Mouse (Mus musculus) liver, adult (tissue): ENCODE measurements around the gene Gstt4.

ENCODE experiments used
- GATA4 ChIP-seq: IDR thresholded peaks from 2 replicates; pipeline ENCODE4 v1.6.1; 2014; ENCODE audit warnings: mild to moderate bottlenecking, low read length; ENCODE audit not compliant: insufficient replicate concordance

Gene Gstt4

DNA sequence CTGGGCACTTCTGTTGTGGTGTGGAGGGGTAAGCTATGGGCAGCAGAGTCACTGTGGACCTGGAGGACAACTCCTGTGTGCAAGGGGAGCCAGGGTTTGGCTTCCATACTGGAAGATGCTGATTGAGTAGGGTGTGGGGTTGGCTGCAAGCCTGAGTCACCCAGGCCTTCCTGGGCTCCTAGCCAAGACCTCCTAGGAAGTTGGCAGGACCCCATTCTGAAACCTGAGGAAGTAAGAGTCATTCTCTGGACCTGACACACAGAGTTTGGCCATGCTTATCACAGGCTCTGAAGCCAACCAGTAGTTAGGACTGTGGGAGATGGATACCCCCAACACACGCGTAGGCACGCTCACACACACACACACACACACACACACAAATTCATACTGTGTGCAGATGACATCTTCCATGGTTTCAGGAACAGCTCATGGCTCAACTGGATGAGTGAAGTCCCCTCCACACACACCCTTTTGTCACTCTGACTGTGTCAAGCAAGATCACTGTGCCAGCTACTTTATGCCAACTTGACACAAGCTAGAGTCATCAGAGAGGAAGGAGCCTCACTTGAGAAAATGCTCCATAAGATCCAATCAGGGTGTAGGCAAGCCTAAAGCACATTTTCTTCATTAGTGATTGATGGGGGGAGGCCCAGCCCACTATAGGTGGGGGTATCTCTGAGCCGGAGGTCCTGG lies 5.5 kb upstream of the Gstt4 start:
- no peak for TF ChIP-seq GATA4

DNA sequence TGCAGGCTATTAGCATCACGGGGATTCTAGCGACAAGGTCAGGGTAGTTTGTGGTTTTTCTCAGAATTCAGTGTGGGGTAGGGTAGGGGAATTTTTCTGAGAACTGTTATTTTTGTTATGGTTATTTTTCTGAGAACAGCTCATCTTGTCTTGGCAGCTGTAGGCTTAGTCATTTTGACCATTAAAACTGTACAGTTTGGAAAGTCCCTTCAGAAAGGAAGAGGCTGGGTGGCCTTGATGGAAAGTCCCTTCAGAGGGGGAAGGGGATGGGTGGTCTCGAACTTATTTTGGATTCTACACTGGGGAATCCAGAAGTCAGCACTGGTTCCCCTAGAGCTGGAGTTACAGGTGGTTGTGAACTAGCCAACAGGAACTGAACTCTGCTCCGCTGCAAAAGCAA lies 2.2 kb upstream of the Gstt4 start:
- TF ChIP-seq GATA4: no peak

DNA sequence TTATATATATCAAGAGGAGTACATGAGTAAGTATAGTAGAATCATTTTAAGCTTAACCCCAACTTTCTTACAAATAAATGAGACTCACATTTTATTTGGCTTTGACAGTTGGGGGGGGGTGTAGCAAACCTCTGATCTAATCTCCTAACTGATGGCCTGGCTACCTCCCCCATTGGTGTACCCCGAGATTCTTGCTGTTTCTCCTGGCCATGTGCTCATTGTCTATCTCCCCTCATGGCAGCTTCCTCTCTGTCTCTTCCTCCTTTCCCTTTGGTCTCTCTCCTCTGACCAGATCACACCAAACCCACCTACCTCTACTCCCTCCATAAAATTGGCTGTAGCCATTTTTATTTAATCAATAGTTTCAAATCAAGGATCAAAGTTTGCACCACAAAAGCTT lies 1.4 kb upstream of the Gstt4 start:
- no peak for TF ChIP-seq GATA4

DNA sequence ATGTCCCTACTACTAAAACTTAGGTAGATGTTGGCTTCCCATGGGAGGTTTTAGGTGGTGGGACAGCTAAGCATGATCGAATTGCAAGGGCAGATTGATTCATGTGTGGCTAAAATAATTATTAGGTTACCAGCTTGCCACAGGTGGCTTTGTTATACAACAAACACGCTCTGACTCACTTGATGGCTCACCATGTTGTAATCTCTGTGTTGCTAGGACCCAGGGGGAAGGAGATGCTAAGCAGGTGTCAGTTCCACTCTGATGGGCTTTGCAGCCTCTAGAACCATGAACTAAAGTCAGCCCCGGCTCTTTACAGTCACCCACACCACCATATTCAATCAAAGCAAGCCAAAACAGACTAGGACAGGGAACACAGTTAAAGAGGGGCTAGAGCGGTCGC lies 2.5 kb downstream of the Gstt4 start:
- TF ChIP-seq GATA4: no peak

DNA sequence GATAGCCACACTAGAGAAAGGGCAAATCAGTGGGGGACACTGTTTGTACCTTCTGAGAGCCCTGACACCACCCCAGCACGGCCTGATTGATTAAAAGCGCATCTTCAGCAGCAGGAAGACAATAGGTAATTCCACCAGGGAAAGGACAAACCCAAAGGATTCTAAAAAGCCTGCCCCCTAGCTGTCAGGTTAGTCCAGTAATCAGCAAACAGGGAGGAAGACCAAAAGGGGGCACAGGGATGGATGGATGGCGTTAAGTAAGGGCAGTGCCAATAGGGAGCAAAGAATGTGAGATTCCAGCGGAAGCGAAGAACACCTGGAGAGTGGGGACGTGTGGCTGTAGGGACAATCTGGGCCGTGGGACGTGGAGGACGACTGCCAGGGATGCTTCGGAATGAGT lies 3.7 kb downstream of the Gstt4 start:
- no peak for TF ChIP-seq GATA4

DNA sequence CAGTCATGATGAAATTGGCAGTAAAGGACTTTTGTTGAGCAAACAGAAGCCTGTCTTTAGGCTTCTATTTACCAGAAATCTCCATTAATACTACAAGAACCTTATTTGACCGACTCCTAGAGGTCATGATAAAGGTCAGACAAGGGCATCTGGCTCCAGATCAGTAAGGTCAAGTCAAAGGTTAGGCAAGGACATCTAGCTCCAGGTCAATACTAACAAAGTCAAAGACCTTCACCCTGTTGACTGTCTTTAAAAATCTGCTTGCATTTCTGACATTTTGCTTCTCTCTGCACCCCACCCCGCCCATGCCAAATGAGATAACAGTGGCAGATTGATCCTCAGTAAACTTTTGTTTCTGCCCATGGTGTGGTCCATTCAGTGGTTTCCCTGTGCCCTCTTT lies 18.1 kb downstream of the Gstt4 start:
- TF ChIP-seq GATA4: peak; percentile 79; the same call in 1 of the 2 replicates

DNA sequence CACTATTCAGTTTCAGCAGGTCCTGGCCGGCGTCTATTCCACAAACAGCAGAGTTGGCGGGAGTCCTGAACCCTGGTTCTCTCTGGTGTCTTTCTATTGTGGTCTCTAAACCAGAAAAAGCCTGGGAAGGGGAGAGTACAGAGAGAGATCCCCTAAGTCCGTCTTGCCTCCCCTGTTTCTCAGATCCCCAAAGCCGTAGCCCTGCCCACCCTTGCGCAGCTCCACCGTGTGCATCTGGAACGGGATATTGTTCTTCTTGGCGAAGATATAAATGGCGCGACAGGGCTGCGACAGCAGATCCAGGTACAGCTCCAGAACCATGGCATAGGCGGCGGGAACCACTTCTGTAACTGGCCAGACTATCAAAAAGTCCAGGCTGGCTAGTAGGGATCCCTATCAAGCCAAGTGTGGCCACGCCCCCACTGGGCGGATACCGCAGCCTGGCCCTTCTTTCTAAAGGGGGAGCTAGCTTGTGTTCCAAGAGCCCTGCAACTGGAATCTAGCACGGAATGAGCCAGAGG lies 24.1 kb downstream of the Gstt4 start, which contains the start of gene Gstt1:
Gstt1 (minus strand) TSS at position 409 of the 521 bp plus-strand sequence.
- TF ChIP-seq GATA4: no peak

DNA sequence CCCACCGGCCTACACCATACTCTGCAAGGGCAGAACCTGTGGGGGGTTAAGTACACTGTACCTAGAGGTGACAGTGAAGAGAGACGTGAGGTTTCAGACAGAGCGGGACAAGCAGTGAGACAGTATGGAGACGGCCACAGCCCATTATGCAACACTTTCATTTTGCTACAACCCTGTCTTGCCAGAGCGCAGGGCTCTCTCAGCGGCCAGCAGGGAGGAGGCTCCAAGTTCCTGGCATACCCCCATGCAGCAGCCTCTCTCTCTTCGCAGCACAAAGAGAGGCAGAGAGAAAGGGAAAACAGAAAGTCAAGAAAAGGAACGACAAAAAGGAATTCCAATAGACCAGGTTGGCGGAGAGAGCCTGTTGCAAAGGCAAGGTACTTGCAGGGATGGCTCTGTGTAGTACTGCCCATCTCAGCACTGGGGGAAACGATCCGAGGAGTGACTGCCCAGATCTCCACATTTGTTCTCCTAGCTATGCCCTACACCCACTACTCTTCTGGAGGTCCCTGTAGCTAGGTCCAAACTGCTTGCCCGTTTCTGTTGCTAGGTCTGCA lies 24.6 kb downstream of the Gstt4 start:
- no peak for TF ChIP-seq GATA4

DNA sequence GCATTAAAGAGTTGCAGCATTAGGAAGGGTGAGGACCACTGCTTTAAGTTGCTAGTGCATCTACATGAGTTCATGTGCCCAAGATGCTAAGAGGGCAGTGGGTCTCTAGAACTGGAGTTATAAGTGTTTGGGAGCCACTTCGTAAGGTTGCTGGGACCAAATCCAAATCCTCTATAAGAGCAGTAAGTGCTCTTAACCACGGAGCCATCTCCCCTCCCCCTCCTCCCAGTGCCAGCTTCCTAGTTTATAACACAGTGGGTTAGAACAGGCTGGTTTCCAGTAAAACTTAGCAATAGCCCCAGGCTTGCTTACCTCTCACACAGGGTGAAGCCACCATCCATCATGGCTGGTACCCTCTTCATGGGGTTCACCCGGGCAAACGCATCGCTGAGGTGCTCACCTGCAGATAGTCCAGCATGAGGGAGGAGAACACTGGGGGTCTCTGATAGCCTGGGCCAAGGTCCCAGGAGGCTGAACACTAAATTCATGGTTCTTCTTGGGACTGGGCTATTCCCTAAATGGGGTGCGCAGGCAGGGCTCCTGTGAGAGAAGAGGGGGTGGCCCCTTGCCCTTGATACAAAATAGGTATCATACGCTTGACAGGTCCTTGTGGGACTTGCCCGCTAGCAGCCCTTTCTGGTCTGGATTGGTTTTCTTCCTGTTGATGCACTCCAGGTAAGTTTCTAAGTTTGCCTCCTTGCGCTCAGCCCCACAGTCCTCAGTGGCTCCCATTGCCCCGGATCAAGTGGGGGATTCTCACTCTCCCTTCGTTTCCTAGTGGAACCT lies 25.4 kb downstream of the Gstt4 start:
- no peak for TF ChIP-seq GATA4

DNA sequence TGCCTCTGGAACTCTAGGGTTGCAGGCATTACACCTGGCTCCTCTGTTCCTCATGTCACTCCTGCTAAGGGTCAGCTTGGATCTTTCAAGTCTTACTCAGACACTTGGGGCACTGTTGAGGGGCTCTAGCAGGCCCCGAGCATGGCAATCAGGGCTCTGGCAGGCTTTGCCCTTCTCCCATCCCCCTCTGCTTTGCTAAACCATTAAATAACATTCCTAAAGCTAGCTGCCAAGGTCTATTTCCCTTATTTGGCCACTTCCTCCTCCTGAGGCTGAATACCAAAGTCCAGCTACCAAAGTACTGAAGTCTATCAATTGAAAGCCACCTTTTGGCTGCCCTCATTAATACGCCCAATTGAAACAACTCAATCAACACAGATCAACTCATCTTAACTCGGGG lies 27.5 kb downstream of the Gstt4 start:
- no peak for TF ChIP-seq GATA4

DNA sequence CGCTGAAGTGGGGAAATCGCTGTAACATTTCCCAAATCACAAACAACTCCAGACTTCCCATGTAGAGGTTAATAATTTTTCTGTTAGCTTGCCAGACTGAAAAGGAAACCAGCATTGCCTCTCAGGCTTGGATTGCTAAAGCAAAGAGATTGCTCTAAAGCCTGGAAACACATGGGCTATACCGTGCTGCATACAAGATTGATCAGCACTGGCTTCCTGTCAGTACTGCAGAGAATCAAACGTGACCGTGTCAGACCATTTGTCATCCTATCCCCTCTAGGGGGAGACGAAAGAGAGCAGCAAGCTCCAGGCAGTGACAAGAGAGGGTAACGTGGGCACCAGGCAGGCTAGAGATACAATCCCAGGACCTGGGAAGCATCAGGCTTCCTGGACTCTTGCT lies 31.6 kb downstream of the Gstt4 start:
- TF ChIP-seq GATA4: no peak

DNA sequence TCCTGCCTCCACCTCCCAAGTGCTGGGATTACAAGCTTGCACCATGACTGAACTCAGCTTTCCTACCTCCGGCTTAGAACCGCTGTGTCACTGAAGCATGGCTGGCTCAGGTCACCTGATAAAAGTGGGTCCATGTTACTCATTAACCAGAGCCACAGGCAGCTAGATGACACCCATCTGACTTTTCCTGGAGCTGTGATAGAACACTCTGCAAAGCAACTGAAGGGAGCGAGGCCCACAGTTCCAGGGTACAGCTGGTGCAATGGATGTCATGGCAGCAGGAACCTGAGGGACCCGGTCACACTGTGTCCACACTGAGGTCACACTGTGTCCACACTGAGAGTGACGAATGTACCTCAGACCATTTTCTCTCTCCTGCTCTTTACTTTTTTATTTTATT lies 32.5 kb downstream of the Gstt4 start:
- no peak for TF ChIP-seq GATA4

DNA sequence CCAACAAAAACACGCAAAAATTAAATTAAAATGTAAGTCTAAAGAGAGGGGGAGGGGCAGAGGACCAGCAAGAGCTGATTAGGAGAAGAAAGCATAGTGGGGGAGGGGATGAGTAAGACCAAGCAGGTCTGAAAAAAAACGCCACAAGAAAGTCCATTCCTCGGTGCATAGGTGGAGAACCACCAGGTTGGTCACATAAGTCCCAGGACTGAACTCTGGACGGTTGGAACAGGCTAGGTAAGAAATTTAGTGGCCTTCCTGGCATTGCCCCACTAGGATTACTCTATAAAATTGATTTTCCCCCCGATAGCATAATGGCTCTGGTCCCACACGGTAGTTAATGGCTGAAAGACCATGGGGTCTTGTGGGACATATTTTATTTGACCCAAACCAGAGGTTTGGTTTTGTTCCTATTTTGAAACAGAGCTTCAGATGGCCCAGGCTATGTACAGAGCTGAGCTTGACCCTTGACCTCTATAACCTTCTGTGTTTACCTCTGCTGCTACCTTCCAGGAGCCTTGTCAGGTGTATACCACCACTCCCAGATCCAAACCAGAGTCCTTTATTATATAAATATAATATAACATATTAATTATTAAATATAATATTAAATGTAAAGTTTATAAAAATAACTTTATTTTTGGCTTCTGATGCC lies 33.1 kb downstream of the Gstt4 start:
- TF ChIP-seq GATA4: no peak

DNA sequence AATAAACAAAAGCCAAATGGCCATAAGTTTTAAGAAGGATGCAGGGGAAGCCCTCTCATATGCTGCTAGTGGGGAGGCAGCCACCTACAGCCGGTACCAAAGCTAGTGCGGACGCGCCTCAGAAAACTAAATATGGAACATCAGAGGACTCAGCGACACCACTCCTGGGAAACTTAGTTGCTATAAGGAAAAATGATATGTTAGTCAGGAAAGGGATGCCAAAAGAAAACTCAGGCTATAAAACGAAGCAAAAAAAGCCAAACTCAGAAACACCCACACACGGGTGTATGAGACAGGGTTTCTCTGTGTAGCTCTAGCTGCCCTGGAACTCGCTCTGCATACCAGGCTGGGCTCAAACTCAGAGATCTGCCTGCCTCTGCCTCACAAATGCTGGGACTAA lies 34.1 kb downstream of the Gstt4 start:
- no peak for TF ChIP-seq GATA4

DNA sequence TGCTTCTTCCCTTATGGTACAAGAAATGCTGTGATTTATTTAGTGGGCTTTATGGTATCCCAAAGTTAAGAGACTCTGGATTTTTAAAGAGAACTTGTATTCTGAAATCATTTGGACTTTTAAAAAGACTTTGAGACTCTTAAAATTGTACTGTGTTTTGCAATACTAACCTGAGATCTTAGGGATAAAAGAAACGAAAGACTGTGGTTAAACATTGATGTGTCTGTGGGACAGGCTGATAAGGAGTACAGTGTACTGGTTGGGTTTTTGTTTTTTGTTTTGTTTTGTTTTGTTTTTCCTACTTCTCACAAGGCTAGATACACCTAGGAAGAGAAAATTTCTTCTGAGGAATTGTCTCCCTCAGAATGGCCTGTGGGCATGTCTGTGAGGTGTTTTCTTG lies 36.9 kb downstream of the Gstt4 start:
- TF ChIP-seq GATA4: peak; percentile 57; the same call in 1 of the 2 replicates
